Mouse (Mus musculus) liver, embryonic 14.5 days (tissue): ENCODE data around the gene H3f3b. TPM values are rescaled to one million over a fixed set of nuclear protein-coding genes. Genes with fewer than 3 reads are reported as not detected.
"Not testable (repeated sequence)": the region's sequence is repeated elsewhere in the genome, so short reads cannot be mapped to it uniquely, and the experiment has no call there.

ENCODE experiments used
- ATAC-seq: fragments of 200-750 bp; cut with Nextera tagmentation; 2 replicates; pipeline ENCODE4 v1.8.0; 2017; ENCODE audit warnings: moderate number of reproducible peaks, mild to moderate bottlenecking, moderate library complexity; ENCODE audit not compliant: insufficient read depth
- DNase-seq, 3 experiments: peaks; one replicate each; pipeline ENCODE4 v3.0.0-alpha.2; 2012 to 2013; ENCODE audit warnings: low read depth in 3 of 3, low spot score in 3 of 3
- H3K27ac ChIP-seq: fragments of 300-500 bp; sonication (generic); 2 replicates; pipeline ENCODE4 v1.5.1; 2014; ENCODE audit warnings: moderate library complexity, mild to moderate bottlenecking, control low read depth, inconsistent platforms
- H3K27me3 ChIP-seq: fragments of 300-500 bp; sonication (generic); 2 replicates; pipeline ENCODE4 v1.6.1; 2014; ENCODE audit warnings: mild to moderate bottlenecking, low read length, moderate library complexity; ENCODE audit not compliant: control insufficient read depth, insufficient read depth
- H3K36me3 ChIP-seq: fragments of 300-500 bp; sonication (generic); replicated peaks from 2 replicates; pipeline ENCODE4 v1.6.1; 2014; ENCODE audit warnings: low read depth; ENCODE audit not compliant: control insufficient read depth, insufficient read depth
- H3K4me1 ChIP-seq, 2 experiments: fragments of 200-500 bp in 1 of 2; fragments of 300-500 bp in 1 of 2; sonication (generic) in 1 of 2; replicated peaks; 2 replicates each; pipeline ENCODE4 v1.6.1; 2012 to 2014; ENCODE audit warnings: antibody characterized with exemption in 1 of 2, inconsistent platforms in 1 of 2, low read length in 1 of 2; ENCODE audit not compliant: control insufficient read depth in 2 of 2, insufficient read depth in 2 of 2
- H3K4me2 ChIP-seq: fragments of 300-500 bp; sonication (generic); 2 replicates; pipeline ENCODE4 v1.6.1; 2014; ENCODE audit warnings: low read depth, mild to moderate bottlenecking, control low read depth, moderate library complexity
- H3K4me3 ChIP-seq, 2 experiments: fragments of 200-500 bp in 1 of 2; fragments of 300-500 bp in 1 of 2; sonication (generic) in 1 of 2; 2 replicates each; pipeline ENCODE4 v1.5.1; 2012 to 2014; ENCODE audit warnings: low read depth in 2 of 2, low read length in 2 of 2, mild to moderate bottlenecking in 2 of 2, control low read depth in 1 of 2, inconsistent platforms in 1 of 2, moderate library complexity in 1 of 2; ENCODE audit not compliant: insufficient read depth in 1 of 2
- H3K9ac ChIP-seq: fragments of 300-500 bp; sonication (generic); replicated peaks from 2 replicates; pipeline ENCODE4 v1.6.1; 2014; ENCODE audit warnings: mild to moderate bottlenecking, control low read depth, moderate library complexity
- H3K9me3 ChIP-seq: fragments of 300-500 bp; sonication (generic); 2 replicates; pipeline ENCODE4 v1.6.1; 2016; ENCODE audit warnings: low read length, mixed read lengths; ENCODE audit not compliant: control insufficient read depth
- CTCF ChIP-seq: IDR thresholded peaks from 2 replicates; pipeline ENCODE4 v1.5.1; 2016; ENCODE audit warnings: antibody characterized with exemption, low read depth, control low read depth
- EP300 ChIP-seq: IDR thresholded peaks from 2 replicates; pipeline ENCODE4 v1.6.1; 2016; ENCODE audit warnings: antibody characterized with exemption, low read depth
- WGBS: fragments of 180-500 bp; shearing (Covaris S2); extraction: QIAGEN DNeasy Blood & Tissue Kit; methylation state at CpG from one replicate; pipeline ENCODE4 v1.1.7; 2014; ENCODE audit not compliant: insufficient replicate concordance; 5-methylcytosine and 5-hydroxymethylcytosine counted together
- polyA plus RNA-seq, 2 experiments: library from polyadenylated mRNA; depleted of rRNA in 1 of 2; stranded (reverse) in 1 of 2; unstranded in 1 of 2; fragments of >200 nt; fragmentation: Nextera tagmentation in 1 of 2; extraction: Ambion mirVana in 1 of 2; gene quantifications; 2 replicates each; pipeline versions ENCODE4 v1.2.1 to v1.2.3; 2012 to 2014

Gene H3f3b
- polyA plus RNA-seq, 2 experiments, result 248 to 651 TPM

DNA sequence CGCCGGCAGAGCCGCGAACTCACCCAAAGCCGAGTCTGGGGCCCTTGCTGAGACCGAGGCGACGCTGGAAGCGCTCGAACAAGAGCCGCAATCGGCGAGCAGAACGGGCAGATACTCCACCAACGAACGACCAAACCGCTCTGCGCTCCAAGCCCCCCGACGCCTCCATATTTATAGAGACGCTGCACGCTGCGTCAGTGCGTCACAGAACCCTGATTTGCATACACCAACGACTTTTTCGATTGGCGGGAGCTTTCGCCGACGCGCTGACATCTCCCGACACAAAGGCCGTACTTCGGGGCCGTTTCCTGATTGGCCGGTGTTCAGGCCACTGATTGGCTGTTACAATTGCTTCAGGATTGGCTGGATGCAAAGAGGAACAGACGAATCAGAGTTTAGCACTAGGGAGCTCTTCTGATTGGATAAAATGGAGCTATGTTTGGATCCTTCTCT, 3.4 kb downstream of the H3f3b start:
- WGBS, result 0% methylated on average over 37 of the region's 37 CpGs

DNA sequence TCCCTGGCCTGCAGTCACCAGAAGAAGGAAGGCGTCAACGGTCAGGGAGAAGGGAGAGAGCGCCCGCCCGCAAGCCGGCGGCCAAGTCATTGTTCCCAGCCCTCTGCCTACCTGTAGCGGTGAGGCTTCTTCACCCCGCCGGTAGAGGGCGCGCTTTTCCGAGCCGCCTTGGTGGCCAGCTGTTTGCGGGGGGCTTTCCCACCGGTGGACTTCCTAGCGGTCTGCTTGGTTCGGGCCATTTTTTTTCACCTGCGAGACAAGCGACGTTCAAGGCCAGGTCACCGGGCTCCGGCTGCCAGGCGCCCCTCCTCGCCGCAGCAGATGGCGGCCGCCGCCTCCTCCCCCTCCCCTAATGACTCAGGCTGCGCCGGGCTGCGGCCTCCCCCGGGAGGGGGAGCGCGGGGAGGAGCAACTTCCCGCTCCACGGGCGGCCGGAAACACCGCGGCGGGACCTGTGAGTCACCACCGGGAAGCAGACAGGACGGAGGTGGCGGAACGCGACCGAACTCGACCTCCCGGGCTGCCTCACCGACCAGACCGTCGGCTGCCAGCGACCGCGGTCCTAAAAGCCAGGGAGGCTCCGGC, 3.9 kb downstream of the H3f3b start:
- H3K9ac ChIP-seq, result peak overlapping the region; percentile 99
- H3K36me3 ChIP-seq, result peaks cover 20% of the 10 kb centered on the region
- H3K9me3 ChIP-seq, result no peaks in the 10 kb centered on the region
- peaks cover 6 to 9% of the 10 kb centered on the region in 2 experiments; a peak in 3 of 4 replicates for H3K4me1 ChIP-seq
- under 1% methylated on average over 57 of the region's 57 CpGs for WGBS
- H3K4me3 ChIP-seq, result peak overlapping the region; percentile 73 to 93
- no peaks in the 10 kb centered on the region for H3K27me3 ChIP-seq
- peak in 2 of 3 experiments; percentile 62 for DNase-seq
- peak overlapping the region; percentile 98 for H3K27ac ChIP-seq
- H3K4me2 ChIP-seq, result peak overlapping the region; percentile 77
- ATAC-seq, result peak; percentile 65
- peak; percentile 94 for TF ChIP-seq CTCF
- TF ChIP-seq EP300, result no peak

More for the DNA sequence above, 3.4 kb downstream of the H3f3b start:
- Histone ChIP-seq H3K9me3 (no peaks in the 10 kb centered on the region), H3K4me1 (peaks cover 6 to 14% of the 10 kb centered on the region in 2 experiments), H3K9ac (peak overlapping the region; percentile 99), H3K36me3 (peaks cover 20% of the 10 kb centered on the region), H3K27me3 (no peaks in the 10 kb centered on the region), H3K4me3 (peak overlapping the region; percentile 73 to 93), H3K27ac (peak overlapping the region; percentile 98), H3K4me2 (peak overlapping the region; percentile 77)
- TF ChIP-seq EP300, result peak; percentile 79
- TF ChIP-seq CTCF, result no peak
- ATAC-seq (peak; percentile 90), DNase-seq (peak; percentile 99)

DNA sequence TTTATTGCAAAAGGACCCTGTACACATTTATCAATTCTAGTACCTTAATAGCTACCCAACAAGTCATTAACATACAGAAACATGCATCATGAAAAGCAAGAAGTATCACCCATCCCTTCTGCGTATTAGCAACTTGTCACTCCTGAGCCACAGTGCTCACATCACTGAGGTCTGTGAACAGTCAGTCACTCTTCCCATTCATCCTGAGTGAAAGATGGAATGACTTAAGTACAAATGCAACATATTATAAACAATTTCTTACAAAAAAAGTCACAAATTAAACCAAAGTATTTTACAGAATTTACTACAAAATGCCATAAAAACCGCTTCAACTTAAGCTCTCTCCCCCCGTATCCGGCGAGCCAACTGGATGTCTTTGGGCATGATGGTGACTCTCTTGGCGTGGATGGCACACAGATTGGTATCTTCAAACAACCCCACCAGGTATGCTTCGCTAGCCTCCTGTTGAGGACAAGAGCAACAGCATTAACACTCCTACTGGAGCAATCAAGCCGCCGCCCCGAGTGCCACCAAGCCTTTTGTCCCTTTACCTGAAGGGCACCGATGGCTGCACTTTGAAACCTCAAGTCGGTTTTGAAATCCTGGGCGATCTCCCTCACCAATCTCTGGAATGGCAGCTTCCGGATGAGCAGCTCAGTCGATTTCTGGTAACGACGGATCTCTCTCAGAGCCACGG, 4.5 kb downstream of the H3f3b start:
- H3K27me3 ChIP-seq, DNase-seq, H3K9me3 ChIP-seq, H3K4me1 ChIP-seq, ATAC-seq: not testable (repeated sequence)
- H3K4me3 ChIP-seq, result peak overlapping the region; percentile 73 to 93
- peaks cover 20% of the 10 kb centered on the region for H3K36me3 ChIP-seq
- H3K4me2 ChIP-seq, result peak overlapping the region; percentile 77
- peak overlapping the region; percentile 99 for H3K9ac ChIP-seq
- 4% methylated on average over 18 of the region's 18 CpGs for WGBS
- H3K27ac ChIP-seq, result peak overlapping the region; percentile 98

DNA sequence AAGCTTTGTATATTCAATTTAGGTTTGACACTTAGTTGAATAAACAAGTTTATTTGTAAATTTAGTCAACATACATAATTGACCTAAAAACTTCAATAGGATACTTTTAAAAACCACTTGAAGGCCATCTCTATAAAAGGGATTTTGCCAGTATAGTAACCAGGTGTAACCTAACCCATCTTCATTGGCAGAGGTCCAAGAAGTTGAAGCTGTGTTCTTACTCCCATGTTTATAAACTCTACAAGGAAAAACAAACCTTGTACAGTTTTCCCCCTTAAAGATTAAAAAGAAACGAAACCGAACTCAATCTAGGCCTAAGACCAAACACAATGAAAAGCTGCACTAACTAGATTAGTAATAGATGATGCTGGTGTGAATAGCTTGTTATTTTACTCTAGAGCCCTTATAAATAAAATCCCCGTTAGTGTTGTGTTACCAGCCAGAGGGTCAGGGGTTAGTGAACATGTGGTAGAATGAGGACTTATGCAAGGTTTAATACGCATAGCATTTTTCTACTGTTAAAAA, 5.4 kb downstream of the H3f3b start:
- Histone ChIP-seq H3K9ac (peak overlapping the region; percentile 47), H3K4me1 (peaks cover 4 to 6% of the 10 kb centered on the region in 2 experiments; a peak in 3 of 4 replicates), H3K36me3 (peaks cover 20% of the 10 kb centered on the region), H3K27ac (no peak overlapping the region), H3K4me2 (peak overlapping the region; percentile 77), H3K27me3 (no peaks in the 10 kb centered on the region), H3K4me3 (peak overlapping the region in 1 of 2 experiments; percentile 55; a peak in 2 of 4 replicates), H3K9me3 (no peaks in the 10 kb centered on the region)
- 76% methylated on average over 4 of the region's 4 CpGs for WGBS
- ATAC-seq (no peak), DNase-seq (no peak)
- TF ChIP-seq CTCF, result no peak
- TF ChIP-seq EP300, result no peak
